Mouse (Mus musculus) lung, postnatal 0 days (tissue): Measurements from ENCODE around the gene Gm21983. TPM values are rescaled to one million over a fixed set of nuclear protein-coding genes. Genes with fewer than 3 reads are reported as not detected.
A peak's percentile ranks its signal among the peaks of the same experiment; 100 is the strongest.

Source experiments
- ATAC-seq: fragments of 200-750 bp; cut with Nextera tagmentation; 2 replicates; pipeline ENCODE4 v1.8.0; 2017; ENCODE audit warnings: moderate library complexity
- DNase-seq: peaks from one replicate; pipeline ENCODE4 v3.0.0-alpha.2; 2016; ENCODE audit warnings: low spot score
- H3K27ac ChIP-seq: fragments of 300-500 bp; sonication (generic); 2 replicates; pipeline ENCODE4 v1.5.1; 2014; ENCODE audit warnings: antibody characterized with exemption, mild to moderate bottlenecking, low read length, mixed read lengths
- H3K27me3 ChIP-seq: fragments of 300-500 bp; sonication (generic); replicated peaks from 2 replicates; pipeline ENCODE4 v1.6.1; 2014; ENCODE audit warnings: low read length, mixed read lengths; ENCODE audit not compliant: insufficient read depth
- H3K36me3 ChIP-seq: fragments of 300-500 bp; sonication (generic); 2 replicates; pipeline ENCODE4 v1.6.1; 2014; ENCODE audit warnings: low read length, mixed read lengths; ENCODE audit not compliant: insufficient read depth
- H3K4me1 ChIP-seq: fragments of 300-500 bp; sonication (generic); 2 replicates; pipeline ENCODE4 v1.6.1; 2014; ENCODE audit warnings: antibody characterized with exemption, low read depth, low read length, mixed read lengths; ENCODE audit not compliant: insufficient read depth
- H3K4me2 ChIP-seq: fragments of 300-500 bp; sonication (generic); replicated peaks from 2 replicates; pipeline ENCODE4 v1.6.1; 2014; ENCODE audit warnings: low read depth, mild to moderate bottlenecking, low read length, moderate library complexity, mixed read lengths
- H3K4me3 ChIP-seq: fragments of 300-500 bp; sonication (generic); 2 replicates; pipeline ENCODE4 v1.5.1; 2014; ENCODE audit warnings: low read depth, low read length
- H3K9ac ChIP-seq: fragments of 300-500 bp; sonication (generic); replicated peaks from 2 replicates; pipeline ENCODE4 v1.6.1; 2014; ENCODE audit warnings: low read depth, mild to moderate bottlenecking
- H3K9me3 ChIP-seq: fragments of 300-500 bp; sonication (generic); 2 replicates; pipeline ENCODE4 v1.6.1; 2016; ENCODE audit warnings: low read length, mixed read lengths
- CTCF ChIP-seq: IDR thresholded peaks from 2 replicates; pipeline ENCODE4 v1.5.1; 2016; ENCODE audit warnings: antibody characterized with exemption, mild to moderate bottlenecking
- EP300 ChIP-seq: IDR thresholded peaks from 2 replicates; pipeline ENCODE4 v1.6.1; 2016; ENCODE audit warnings: antibody characterized with exemption, mild to moderate bottlenecking, control low read depth
- WGBS: fragments of 180-500 bp; shearing (Covaris S2); extraction: QIAGEN DNeasy Blood & Tissue Kit; methylation state at CpG from one replicate; pipeline ENCODE4 v1.1.7; 2014; 5-methylcytosine and 5-hydroxymethylcytosine counted together
- polyA plus RNA-seq: library from polyadenylated mRNA; unstranded; fragments of >200 nt; fragmentation: Nextera tagmentation; extraction: Ambion mirVana; gene quantifications from 2 replicates; pipeline ENCODE4 v1.2.1, GENCODE M21; 2015

Gm21983 gene
- polyA plus RNA-seq, 1 experiment from 2014 or later: not detected

DNA sequence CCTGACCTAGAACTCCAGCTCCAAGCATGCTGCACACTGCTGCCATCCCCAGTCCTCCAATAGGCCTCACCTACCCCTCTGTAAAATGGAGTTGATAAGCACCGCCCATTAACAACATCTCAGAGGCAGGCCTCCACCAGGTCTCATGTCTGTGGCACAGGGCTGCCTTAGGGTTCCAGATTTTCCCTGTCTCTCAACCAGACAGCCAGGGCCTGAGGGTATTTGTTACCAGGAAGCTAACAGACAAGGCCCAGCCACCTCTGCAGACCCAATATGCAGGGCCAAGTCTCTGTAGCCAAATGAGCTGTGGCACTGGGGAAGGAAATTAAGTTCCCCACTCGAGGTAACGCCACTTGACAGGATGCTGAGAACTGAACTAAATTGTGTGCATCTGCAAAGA is 20.0 kb downstream of the Gm21983 start:
- Histone ChIP-seq H3K4me1 (peaks cover 36% of the 10 kb centered on the region; the same call in 1 of the 2 replicates), H3K4me3 (no peak overlapping the region), H3K36me3 (peaks cover 18% of the 10 kb centered on the region; the same call in 1 of the 2 replicates), H3K9me3 (no peaks in the 10 kb centered on the region), H3K27ac (peak overlapping the region; percentile 65; the same call in 1 of the 2 replicates), H3K27me3 (no peaks in the 10 kb centered on the region), H3K9ac (no peak overlapping the region), H3K4me2 (no peak overlapping the region)
- TF ChIP-seq CTCF (no peak), EP300 (no peak)
- DNase-seq (no peak), ATAC-seq (no peak)
- WGBS: 76% methylated on average over 3 of the region's 3 CpGs

DNA sequence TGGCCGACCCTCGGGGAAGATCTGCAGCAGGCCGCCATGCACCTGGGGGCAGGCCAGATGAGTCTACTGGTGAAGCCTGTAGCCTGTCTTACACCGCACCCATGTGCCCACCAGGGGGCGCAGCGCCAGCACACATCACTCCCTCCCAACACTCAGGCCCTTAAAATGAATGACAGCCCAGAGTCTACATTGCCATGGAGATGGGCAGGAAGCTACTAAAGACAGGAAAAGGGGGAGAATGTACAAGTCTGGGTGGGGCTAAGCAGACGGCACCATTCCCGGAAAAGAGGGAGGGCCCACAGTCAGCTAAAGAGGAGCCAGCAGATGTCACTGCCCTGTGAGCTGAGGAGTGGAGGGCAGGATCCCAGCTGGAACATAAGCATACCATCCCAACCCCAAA is 21.0 kb downstream of the Gm21983 start:
- H3K9me3 ChIP-seq: no peaks in the 10 kb centered on the region
- no peak overlapping the region for H3K9ac ChIP-seq
- peaks cover 18% of the 10 kb centered on the region; the same call in 1 of the 2 replicates for H3K36me3 ChIP-seq
- peak; percentile 98 for DNase-seq
- 7% methylated on average over 8 of the region's 8 CpGs for WGBS
- no peak overlapping the region for H3K4me3 ChIP-seq
- peak; percentile 95 for ATAC-seq
- no peaks in the 10 kb centered on the region for H3K27me3 ChIP-seq
- peak overlapping the region; percentile 65 for H3K27ac ChIP-seq
- H3K4me2 ChIP-seq: no peak overlapping the region; the same call in 1 of the 2 replicates
- peaks cover 29% of the 10 kb centered on the region; the same call in 1 of the 2 replicates for H3K4me1 ChIP-seq
- peak; percentile 99 for TF ChIP-seq CTCF
- TF ChIP-seq EP300: peak; percentile 86

GRCm38 (mm10) chr7:27159256-27159655 is 21.6 kb downstream of the Gm21983 start:
- DNase-seq (no peak), ATAC-seq (no peak)
- Histone ChIP-seq H3K27me3 (no peaks in the 10 kb centered on the region), H3K9ac (no peak overlapping the region), H3K4me2 (no peak overlapping the region), H3K36me3 (peaks cover 18% of the 10 kb centered on the region; the same call in 1 of the 2 replicates), H3K9me3 (no peaks in the 10 kb centered on the region), H3K27ac (no peak overlapping the region), H3K4me1 (peaks cover 23% of the 10 kb centered on the region; the same call in 1 of the 2 replicates), H3K4me3 (no peak overlapping the region)
- TF ChIP-seq CTCF (no peak), EP300 (no peak)
- WGBS: 97% methylated on average over 6 of the region's 6 CpGs

GRCm38 (mm10) chr7:27158171-27158570 is 22.7 kb downstream of the Gm21983 start:
- DNase-seq (no peak), ATAC-seq (no peak)
- TF ChIP-seq CTCF: no peak
- no peak for TF ChIP-seq EP300
- no peak overlapping the region for H3K9ac ChIP-seq
- H3K9me3 ChIP-seq: no peaks in the 10 kb centered on the region
- no peak overlapping the region for H3K4me3 ChIP-seq
- 95% methylated on average over 9 of the region's 9 CpGs for WGBS
- H3K4me2 ChIP-seq: no peak overlapping the region
- peaks cover 18% of the 10 kb centered on the region; the same call in 1 of the 2 replicates for H3K36me3 ChIP-seq
- no peak overlapping the region for H3K27ac ChIP-seq
- H3K4me1 ChIP-seq: peaks cover 12% of the 10 kb centered on the region; the same call in 1 of the 2 replicates
- no peaks in the 10 kb centered on the region for H3K27me3 ChIP-seq

DNA sequence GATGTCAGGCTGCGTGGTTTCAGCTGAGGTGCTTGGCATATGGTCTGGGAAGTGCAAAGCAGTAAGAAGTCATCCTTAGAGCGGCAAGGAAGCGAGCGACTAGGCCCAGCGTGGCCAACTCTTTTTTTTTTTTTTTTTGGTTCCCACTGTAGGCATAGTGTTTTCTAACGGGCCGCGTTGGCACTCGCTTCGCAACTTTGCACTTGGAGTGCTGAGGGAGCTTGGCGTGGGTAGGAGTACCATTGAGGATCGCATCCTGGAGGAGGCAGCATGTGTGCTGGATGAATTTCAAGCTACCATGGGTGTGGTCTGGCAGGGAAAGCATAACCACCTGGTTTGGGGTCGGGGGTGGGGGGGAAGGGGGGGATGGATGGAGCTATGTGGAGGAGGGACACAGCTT is 24.9 kb downstream of the Gm21983 start:
- WGBS: 70% methylated on average over 13 of the region's 13 CpGs
- H3K4me1 ChIP-seq: peaks cover 10% of the 10 kb centered on the region; the same call in 1 of the 2 replicates
- TF ChIP-seq EP300 (no peak), CTCF (no peak)

DNA sequence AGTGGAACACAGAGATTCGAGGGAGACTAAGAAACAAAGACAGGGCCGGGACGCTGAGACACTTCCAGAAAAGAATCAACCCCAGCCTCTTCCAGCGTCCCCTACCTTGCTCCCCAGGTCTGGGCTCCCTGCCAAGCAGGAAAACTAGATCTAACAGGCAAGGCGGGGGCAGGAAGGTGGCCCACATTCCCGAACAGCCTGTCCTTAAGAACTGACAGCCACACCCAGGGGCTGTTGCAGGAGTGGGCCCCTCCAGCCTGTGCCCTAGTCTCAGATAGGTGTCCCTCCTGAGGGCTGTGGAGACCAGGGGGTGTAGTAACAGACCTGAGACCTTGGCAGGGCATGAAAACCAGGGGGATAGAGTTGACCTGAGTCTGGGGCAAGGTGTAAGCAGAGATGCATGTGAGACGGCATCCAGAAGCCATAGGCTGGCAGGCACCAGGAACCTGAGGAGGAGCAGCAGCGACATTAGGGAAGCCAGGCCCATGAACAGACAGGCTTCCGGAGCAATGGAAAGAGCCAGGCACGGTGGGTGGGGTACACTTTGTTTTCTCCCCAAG is 27.6 kb downstream of the Gm21983 start, which contains the start of gene Cyp2t4:
Gene Cyp2t4 (plus strand): TSS at position 510 of the 560 bp plus-strand sequence.
- TF ChIP-seq EP300: peak; percentile 66
- no peak for TF ChIP-seq CTCF
- WGBS: 35% methylated on average over 10 of the region's 10 CpGs
- H3K27ac ChIP-seq: peak within 1 kb of the TSS; percentile 64
- ATAC-seq (peak; percentile 86), DNase-seq (peak; percentile 81)
- H3K9ac ChIP-seq: no peak within 1 kb of the TSS
- H3K9me3 ChIP-seq: no peaks in the 10 kb centered on the region
- H3K36me3 ChIP-seq: peaks cover 7% of the 10 kb centered on the region; the same call in 1 of the 2 replicates
- no peaks in the 10 kb centered on the region for H3K27me3 ChIP-seq
- H3K4me1 ChIP-seq: no peaks in the 10 kb centered on the region
- no peak within 1 kb of the TSS for H3K4me3 ChIP-seq
- peak within 1 kb of the TSS; percentile 14; the same call in 1 of the 2 replicates for H3K4me2 ChIP-seq

More for the DNA sequence above, 24.9 kb downstream of the Gm21983 start:
- H3K36me3 ChIP-seq: peaks cover 18% of the 10 kb centered on the region; the same call in 1 of the 2 replicates
- H3K9ac ChIP-seq: no peak overlapping the region
- DNase-seq (no peak), ATAC-seq (no peak)
- no peaks in the 10 kb centered on the region for H3K9me3 ChIP-seq
- H3K4me2 ChIP-seq: no peak overlapping the region
- H3K27ac ChIP-seq: no peak overlapping the region
- H3K4me3 ChIP-seq: no peak overlapping the region
- H3K27me3 ChIP-seq: no peaks in the 10 kb centered on the region
